14 mouse cellular contexts compared by ENCODE assay signal in genomic region chr16:77076954-77077735, GRCm38 (mm10).
A peak's percentile ranks its signal among the peaks of the same experiment; 100 is the strongest.
DNase-seq lines count a peak whose midpoint lies in the region; ATAC-seq and TF ChIP-seq lines count a peak whose summit lies in the region.
"Had no signal": no experiment of that assay in that cellular context is flagged by ENCODE, and none has a peak within 500 bp of the region (broad histone marks: within the 10 kb centered on the region; RNA-seq: fewer than 3 reads in every experiment).

No protein-coding gene starts in this region.

- peaks cover 7% of the 10 kb centered on the region for H3K36me3 ChIP-seq in forebrain, postnatal 0 days (ENCODE audit: insufficient read depth)
- H3K36me3 ChIP-seq in forebrain, embryonic 12.5 days (replicated peaks) = peaks cover 27% of the 10 kb centered on the region
- peaks cover 10% of the 10 kb centered on the region for H3K36me3 ChIP-seq in kidney, adult 2 months (ENCODE audit: control insufficient read depth, insufficient read depth, low read length)

- H3K9me3 ChIP-seq in forebrain, postnatal 0 days (ENCODE audit: low read length) = no peaks in the 10 kb centered on the region
- H3K9me3 ChIP-seq in forebrain, embryonic 12.5 days = no peaks in the 10 kb centered on the region
- H3K9me3 ChIP-seq: embryonic facial prominence, embryonic 10.5 days; heart, embryonic 15.5 days had no signal

- no peak overlapping the region for H3K9ac ChIP-seq in forebrain, postnatal 0 days
- H3K9ac ChIP-seq in forebrain, embryonic 12.5 days = no peak overlapping the region
- H3K9ac ChIP-seq: heart, embryonic 15.5 days; lung, embryonic 14.5 days had no signal

- no peak for TF ChIP-seq POLR2A in kidney, adult 2 months (IDR thresholded peaks at IDR 0.05; ENCODE audit: low read depth, low read length)

- no peak overlapping the region for H3K4me2 ChIP-seq in forebrain, postnatal 0 days (ENCODE audit: low read depth)
- no peak overlapping the region for H3K4me2 ChIP-seq in forebrain, embryonic 12.5 days
- H3K4me2 ChIP-seq: heart, embryonic 15.5 days; lung, embryonic 14.5 days had no signal

- H3K27ac ChIP-seq in forebrain, postnatal 0 days (ENCODE audit: low read depth, low read length) = no peak overlapping the region; the same call in 1 of the 2 replicates
- H3K27ac ChIP-seq in forebrain, embryonic 12.5 days = no peak overlapping the region
- no peak overlapping the region for H3K27ac ChIP-seq in kidney, adult 2 months (ENCODE audit: insufficient read depth, low read depth, low read length)
- H3K27ac ChIP-seq: embryonic facial prominence, embryonic 10.5 days; heart, embryonic 15.5 days had no signal

- H3K4me3 ChIP-seq in forebrain, postnatal 0 days (ENCODE audit: low read depth, low read length) = no peak overlapping the region
- no peak overlapping the region for H3K4me3 ChIP-seq in forebrain, embryonic 12.5 days (replicated peaks)
- H3K4me3 ChIP-seq in kidney, adult 2 months (ENCODE audit: insufficient read depth, low read depth, low read length) = no peak overlapping the region
- H3K4me3 ChIP-seq: embryonic facial prominence, embryonic 10.5 days; heart, embryonic 15.5 days had no signal

- peak; percentile 40; the same call in 1 of the 2 replicates for ATAC-seq in forebrain, postnatal 0 days
- no peak for ATAC-seq in forebrain, embryonic 12.5 days (ENCODE audit: low FRiP score)

- no peaks in the 10 kb centered on the region for H3K4me1 ChIP-seq in forebrain, postnatal 0 days (ENCODE audit: insufficient read depth)
- H3K4me1 ChIP-seq in forebrain, embryonic 12.5 days = no peaks in the 10 kb centered on the region
- H3K4me1 ChIP-seq in kidney, adult 2 months (ENCODE audit: control insufficient read depth, insufficient read depth, low read length) = no peaks in the 10 kb centered on the region
- H3K4me1 ChIP-seq: embryonic facial prominence, embryonic 10.5 days had no signal

- peak; percentile 32 for DNase-seq in forebrain, postnatal 0 days
- DNase-seq in R1 (ENCODE audit: low read depth, low spot score) = peak; percentile 26
- peak; percentile 28 to 54 for DNase-seq in frontal cortex, adult 2 months (ENCODE audit: extremely low spot score in 1 of 2, low spot score in 1 of 2)
- DNase-seq in left cerebral cortex, postnatal 36 days (ENCODE audit: low spot score in 2 of 2) = peak; percentile 46 to 49
- no peak for DNase-seq in kidney, adult 11 months
- no peak for DNase-seq in urinary bladder, postnatal 4 days (ENCODE audit: low spot score in 2 of 2)
- DNase-seq in kidney, adult 2 months = no peak
- DNase-seq: adrenal gland, adult 2 months; B cell, adult 2 months; kidney, postnatal 14 days; lung, embryonic 14.5 days had no signal

- intact Hi-C loops in left cerebral cortex, postnatal 36 days (cut with DNase I) = no loop called here

- no peak for TF ChIP-seq CTCF in forebrain, postnatal 0 days (IDR thresholded peaks at IDR 0.05; ENCODE audit: low read depth)
- no peak for TF ChIP-seq CTCF in kidney, adult 2 months (conservative IDR thresholded peaks at IDR 0.05; ENCODE audit: insufficient read depth, insufficient read length, low read depth, low read length)

- no peaks in the 10 kb centered on the region for H3K27me3 ChIP-seq in forebrain, postnatal 0 days (ENCODE audit: insufficient read depth, low read length)
- no peaks in the 10 kb centered on the region for H3K27me3 ChIP-seq in forebrain, embryonic 12.5 days
- H3K27me3 ChIP-seq in kidney, adult 2 months (replicated peaks; ENCODE audit: control insufficient read depth, insufficient read depth, low read length) = no peaks in the 10 kb centered on the region; the same call in 1 of the 2 replicates
- H3K27me3 ChIP-seq: heart, embryonic 15.5 days had no signal

- 58% methylated on average over 15 of the region's 15 CpGs for WGBS in forebrain, postnatal 0 days
- WGBS in forebrain, embryonic 12.5 days = 68% methylated on average over 15 of the region's 15 CpGs
- 80% methylated on average over 15 of the region's 15 CpGs for WGBS in kidney, adult 2 months

Comparison
In these comparisons a context has a peak if more than half of its experiments do, and no peak if none do; other contexts are left out.
1. DNase-seq: peak in forebrain, postnatal 0 days (single experiment), R1 (single experiment), frontal cortex, adult 2 months (2 of 2) and left cerebral cortex, postnatal 36 days (2 of 2); none in kidney, adult 11 months (single experiment), urinary bladder, postnatal 4 days (0 of 2) and kidney, adult 2 months (single experiment).